Comparison of ENCODE assay signal across 26 mouse cellular contexts in the genomic region with DNA sequence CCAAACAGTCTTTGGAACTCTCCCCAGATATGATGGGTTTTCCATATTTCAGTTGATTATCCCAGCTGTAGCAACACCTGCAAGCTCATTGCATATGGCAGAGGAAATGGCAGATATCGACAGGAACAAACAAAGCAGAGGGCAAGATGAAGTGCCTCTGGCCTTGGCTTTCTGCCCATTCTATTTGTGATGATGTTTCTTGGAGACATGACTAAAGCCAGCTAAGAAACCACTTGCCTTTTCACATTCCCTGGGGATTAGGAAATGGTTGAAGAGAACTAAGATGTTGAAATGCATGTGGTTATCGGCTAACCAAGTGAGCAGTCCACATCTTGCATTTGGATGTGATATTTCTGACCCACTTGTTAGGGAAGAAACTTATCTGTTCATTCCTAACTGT.
DNase-seq lines count a peak whose midpoint lies in the region; ATAC-seq and TF ChIP-seq lines count a peak whose summit lies in the region.
"Had no signal": no experiment of that assay in that cellular context is flagged by ENCODE, and none has a peak within 500 bp of the region (broad histone marks: within the 10 kb centered on the region; RNA-seq: fewer than 3 reads in every experiment).

No protein-coding gene starts in this region.

- ATAC-seq in lung, embryonic 14.5 days (ENCODE audit: insufficient read depth): no peak
- ATAC-seq: forebrain, embryonic 13.5 days; hindbrain, embryonic 16.5 days; intestine, embryonic 15.5 days had no signal

- H3K4me3 ChIP-seq in lung, embryonic 14.5 days (ENCODE audit: low read depth, low read length): no peak overlapping the region
- H3K4me3 ChIP-seq: embryonic facial prominence, embryonic 15.5 days; forebrain, embryonic 13.5 days; heart, embryonic 15.5 days; intestine, embryonic 15.5 days; liver, embryonic 15.5 days; megakaryocyte, embryonic 14.5 days; midbrain, embryonic 12.5 days had no signal

- TF ChIP-seq CTCF in lung, embryonic 14.5 days (IDR thresholded peaks at IDR 0.05; ENCODE audit: low read depth): no peak

- H3K9ac ChIP-seq in lung, embryonic 14.5 days: no peak overlapping the region
- H3K9ac ChIP-seq: embryonic facial prominence, embryonic 15.5 days; forebrain, embryonic 13.5 days; heart, embryonic 15.5 days; intestine, embryonic 15.5 days; liver, embryonic 15.5 days; midbrain, embryonic 12.5 days had no signal

- no peak overlapping the region for H3K4me2 ChIP-seq in lung, embryonic 14.5 days
- H3K4me2 ChIP-seq: embryonic facial prominence, embryonic 15.5 days; forebrain, embryonic 13.5 days; heart, embryonic 15.5 days; intestine, embryonic 15.5 days; liver, embryonic 15.5 days; midbrain, embryonic 12.5 days had no signal

- no peaks in the 10 kb centered on the region for H3K9me3 ChIP-seq in lung, embryonic 14.5 days (ENCODE audit: low read depth, low read length)
- H3K9me3 ChIP-seq: embryonic facial prominence, embryonic 15.5 days; forebrain, embryonic 13.5 days; heart, embryonic 15.5 days; intestine, embryonic 15.5 days; liver, embryonic 15.5 days; megakaryocyte, embryonic 14.5 days; midbrain, embryonic 12.5 days had no signal

- no peaks in the 10 kb centered on the region for H3K36me3 ChIP-seq in lung, embryonic 14.5 days (ENCODE audit: insufficient read depth)
- H3K36me3 ChIP-seq: embryonic facial prominence, embryonic 15.5 days; heart, embryonic 15.5 days; intestine, embryonic 15.5 days; liver, embryonic 15.5 days; midbrain, embryonic 12.5 days had no signal

- H3K27me3 ChIP-seq in lung, embryonic 14.5 days (ENCODE audit: insufficient read depth, low read length): no peaks in the 10 kb centered on the region
- H3K27me3 ChIP-seq: CH12.LX; embryonic facial prominence, embryonic 15.5 days; forebrain, embryonic 13.5 days; heart, embryonic 15.5 days; intestine, embryonic 15.5 days; liver, embryonic 15.5 days; megakaryocyte, embryonic 14.5 days; midbrain, embryonic 12.5 days had no signal

- no peak overlapping the region for H3K27ac ChIP-seq in lung, embryonic 14.5 days (ENCODE audit: low read depth)
- H3K27ac ChIP-seq: embryonic facial prominence, embryonic 15.5 days; forebrain, embryonic 13.5 days; heart, embryonic 15.5 days; intestine, embryonic 15.5 days; kidney, postnatal 0 days; liver, embryonic 15.5 days; midbrain, embryonic 12.5 days had no signal

- 61% methylated on average over 2 of the region's 2 CpGs for WGBS in lung, embryonic 14.5 days

- H3K4me1 ChIP-seq in lung, embryonic 14.5 days (ENCODE audit: insufficient read depth): no peaks in the 10 kb centered on the region
- H3K4me1 ChIP-seq: embryonic facial prominence, embryonic 15.5 days; forebrain, embryonic 13.5 days; heart, embryonic 15.5 days; liver, embryonic 15.5 days; megakaryocyte, embryonic 14.5 days; midbrain, embryonic 12.5 days had no signal

- DNase-seq in lung, embryonic 14.5 days: peak; percentile 69
- no peak for DNase-seq in lung, postnatal 14 days
- DNase-seq in MN1 (ENCODE audit: low spot score): peak; percentile 76
- DNase-seq in fibroblast of lung, adult 2 months (ENCODE audit: low read depth): peak; percentile 63
- no peak for DNase-seq in adrenal gland, postnatal 14 days
- no peak for DNase-seq in ovary, postnatal 14 days (ENCODE audit: low spot score)
- DNase-seq in urinary bladder, postnatal 10 days (ENCODE audit: low spot score): no peak
- DNase-seq: adrenal gland, postnatal 36 days; cerebellum, adult 18-20 months; gastrocnemius, postnatal 10 days; kidney, adult 8-10 months; layer of hippocampus, postnatal 36 days; left cerebral cortex, postnatal 4 days; right cerebral cortex, adult 18-20 months; thymus, adult 2 months; thymus, postnatal 36 days had no signal

Comparison
In these comparisons a context has a peak if more than half of its experiments do, and no peak if none do; other contexts are left out.
1. DNase-seq: peak in lung, embryonic 14.5 days (single experiment), MN1 (single experiment) and fibroblast of lung, adult 2 months (single experiment); none in lung, postnatal 14 days (single experiment), adrenal gland, postnatal 14 days (single experiment), ovary, postnatal 14 days (single experiment) and urinary bladder, postnatal 10 days (single experiment).